Comparison of ENCODE assay signal across 8 mouse cellular contexts in genomic region chr6:31549361-31550051, GRCm38 (mm10). TPM values are rescaled to one million over a fixed set of nuclear protein-coding genes. Genes with fewer than 3 reads are reported as not detected.
DNase-seq lines count a peak whose midpoint lies in the region; ATAC-seq and TF ChIP-seq lines count a peak whose summit lies in the region.

No protein-coding gene starts in this region.

- H3K4me1 ChIP-seq in midbrain, embryonic 10.5 days: peaks cover 45% of the 10 kb centered on the region
- peaks cover 3% of the 10 kb centered on the region; the same call in 1 of the 2 replicates for H3K4me1 ChIP-seq in midbrain, embryonic 11.5 days (ENCODE audit: control insufficient read depth, insufficient read depth, low read length)
- H3K4me1 ChIP-seq in forebrain, postnatal 0 days (ENCODE audit: insufficient read depth): no peaks in the 10 kb centered on the region
- peaks cover 18% of the 10 kb centered on the region for H3K4me1 ChIP-seq in hindbrain, postnatal 0 days (ENCODE audit: insufficient read depth, low read length)

- H3K9ac ChIP-seq in midbrain, embryonic 11.5 days (ENCODE audit: low read length): no peak overlapping the region
- H3K9ac ChIP-seq in forebrain, postnatal 0 days: no peak overlapping the region
- no peak overlapping the region for H3K9ac ChIP-seq in hindbrain, postnatal 0 days (replicated peaks; ENCODE audit: low read length)

- no peaks in the 10 kb centered on the region for H3K27me3 ChIP-seq in midbrain, embryonic 10.5 days (ENCODE audit: low read depth, poor library complexity, severe bottlenecking)
- no peaks in the 10 kb centered on the region for H3K27me3 ChIP-seq in midbrain, embryonic 11.5 days (ENCODE audit: control insufficient read depth, insufficient read depth, low read length)
- H3K27me3 ChIP-seq in forebrain, postnatal 0 days (ENCODE audit: insufficient read depth, low read length): no peaks in the 10 kb centered on the region
- no peaks in the 10 kb centered on the region for H3K27me3 ChIP-seq in hindbrain, postnatal 0 days (ENCODE audit: insufficient read depth, low read length)

- peak overlapping the region; percentile 29; the same call in 1 of the 2 replicates for H3K27ac ChIP-seq in midbrain, embryonic 10.5 days (replicated peaks)
- H3K27ac ChIP-seq in midbrain, embryonic 11.5 days (ENCODE audit: low read depth, low read length): no peak overlapping the region
- H3K27ac ChIP-seq in forebrain, postnatal 0 days (ENCODE audit: low read depth, low read length): no peak overlapping the region
- H3K27ac ChIP-seq in hindbrain, postnatal 0 days: no peak overlapping the region
- no peak overlapping the region for H3K27ac ChIP-seq in left cerebral cortex, adult 2 months

- H3K36me3 ChIP-seq in midbrain, embryonic 10.5 days: peaks cover 17% of the 10 kb centered on the region
- no peaks in the 10 kb centered on the region for H3K36me3 ChIP-seq in midbrain, embryonic 11.5 days (ENCODE audit: control insufficient read depth, insufficient read depth, low read length)
- H3K36me3 ChIP-seq in forebrain, postnatal 0 days (ENCODE audit: insufficient read depth): no peaks in the 10 kb centered on the region
- H3K36me3 ChIP-seq in hindbrain, postnatal 0 days (ENCODE audit: insufficient read depth, low read length): no peaks in the 10 kb centered on the region

- no peak overlapping the region for H3K4me3 ChIP-seq in midbrain, embryonic 10.5 days
- no peak overlapping the region for H3K4me3 ChIP-seq in midbrain, embryonic 11.5 days (ENCODE audit: low read depth, low read length)
- H3K4me3 ChIP-seq in forebrain, postnatal 0 days (ENCODE audit: low read depth, low read length): no peak overlapping the region
- no peak overlapping the region for H3K4me3 ChIP-seq in hindbrain, postnatal 0 days (ENCODE audit: low read length)
- no peak overlapping the region for H3K4me3 ChIP-seq in left cerebral cortex, adult 2 months

- H3K9me3 ChIP-seq in midbrain, embryonic 10.5 days (replicated peaks): no peaks in the 10 kb centered on the region
- H3K9me3 ChIP-seq in midbrain, embryonic 11.5 days (ENCODE audit: control insufficient read depth, low read length): no peaks in the 10 kb centered on the region
- no peaks in the 10 kb centered on the region for H3K9me3 ChIP-seq in forebrain, postnatal 0 days (ENCODE audit: low read length)
- H3K9me3 ChIP-seq in hindbrain, postnatal 0 days (ENCODE audit: low read length): no peaks in the 10 kb centered on the region

- ATAC-seq in midbrain, embryonic 11.5 days (ENCODE audit: low FRiP score): no peak
- peak; percentile 34; the same call in 1 of the 2 replicates for ATAC-seq in forebrain, postnatal 0 days
- peak; percentile 78 for ATAC-seq in hindbrain, postnatal 0 days
- ATAC-seq in CD4-positive, CD25-positive, alpha-beta regulatory T cell, adult 4 months: no peak

- intact Hi-C loops in left cerebral cortex, adult 2 months (cut with DNase I): no loop called here

- TF ChIP-seq CTCF in forebrain, postnatal 0 days (IDR thresholded peaks at IDR 0.05; ENCODE audit: low read depth): no peak
- no peak for TF ChIP-seq CTCF in hindbrain, postnatal 0 days (IDR thresholded peaks at IDR 0.05; ENCODE audit: low read depth)
- TF ChIP-seq CTCF in left cerebral cortex, adult 2 months (IDR thresholded peaks at IDR 0.05): no peak

- no peak for DNase-seq in midbrain, embryonic 10.5 days (ENCODE audit: low spot score)
- no peak for DNase-seq in midbrain, embryonic 11.5 days (ENCODE audit: low spot score, missing footprints)
- DNase-seq in forebrain, postnatal 0 days: peak; percentile 25
- DNase-seq in hindbrain, postnatal 0 days (ENCODE audit: low spot score): peak; percentile 72
- peak; percentile 72 to 88 for DNase-seq in lung, postnatal 4 days
- DNase-seq in thymus, postnatal 36 days: no peak
- no peak for DNase-seq in left cerebral cortex, adult 2 months (ENCODE audit: extremely low spot score in 1 of 2, low spot score in 2 of 2)

- WGBS in midbrain, embryonic 10.5 days: 60% methylated on average over 5 of the region's 5 CpGs
- WGBS in midbrain, embryonic 11.5 days: 67% methylated on average over 5 of the region's 5 CpGs
- WGBS in forebrain, postnatal 0 days: 39% methylated on average over 5 of the region's 5 CpGs
- WGBS in hindbrain, postnatal 0 days: 36% methylated on average over 5 of the region's 5 CpGs

- H3K4me2 ChIP-seq in midbrain, embryonic 11.5 days: no peak overlapping the region
- H3K4me2 ChIP-seq in forebrain, postnatal 0 days (ENCODE audit: low read depth): no peak overlapping the region
- no peak overlapping the region for H3K4me2 ChIP-seq in hindbrain, postnatal 0 days (ENCODE audit: low read depth, low read length)

RNA-seq across cellular contexts. Expression of gene Podxl, which starts 14.3 kb away (rescaled TPM):
- polyA plus RNA-seq in midbrain, embryonic 10.5 days (2016; fragmentation: Nextera tagmentation; extraction: Ambion mirVana): 19.7 and 22.4 TPM in 2 replicates
- polyA plus RNA-seq in midbrain, embryonic 11.5 days (2014; fragmentation: Nextera tagmentation; extraction: Ambion mirVana): 10.8 and 13.2 TPM in 2 replicates
- 14.9 and 18.7 TPM in 2 replicates for total RNA-seq in forebrain, postnatal 0 days (2014; rRNA removed)
- polyA plus RNA-seq in forebrain, postnatal 0 days (2015; fragmentation: Nextera tagmentation; extraction: Ambion mirVana): 7.2 and 8.9 TPM in 2 replicates
- total RNA-seq in hindbrain, postnatal 0 days (2014; rRNA removed): 15.7 and 18.9 TPM in 2 replicates
- polyA plus RNA-seq in hindbrain, postnatal 0 days (2015; fragmentation: Nextera tagmentation; extraction: Ambion mirVana): 6.4 and 6.6 TPM in 2 replicates
- 10 to 100 TPM; 20.2 to 23.2 TPM for total RNA-seq in left cerebral cortex, adult 2 months (2021)
- not detected for polyA plus RNA-seq in CD4-positive, CD25-positive, alpha-beta regulatory T cell, adult 4 months (2017; shearing (Covaris generic))

Comparison
In these comparisons a context has a peak if more than half of its experiments do, and no peak if none do; other contexts are left out.
1. DNase-seq: peak in forebrain, postnatal 0 days (single experiment), hindbrain, postnatal 0 days (single experiment) and lung, postnatal 4 days (2 of 2); none in midbrain, embryonic 10.5 days (single experiment), midbrain, embryonic 11.5 days (single experiment), thymus, postnatal 36 days (0 of 2) and left cerebral cortex, adult 2 months (0 of 2).
2. ATAC-seq: peak in forebrain, postnatal 0 days (single experiment) and hindbrain, postnatal 0 days (single experiment); none in midbrain, embryonic 11.5 days (single experiment) and CD4-positive, CD25-positive, alpha-beta regulatory T cell, adult 4 months (single experiment).